Mouse (Mus musculus) embryonic fibroblast, embryonic 13.5 days (primary cell): ENCODE results near the gene Igfn1. TPM values are rescaled to one million over a fixed set of nuclear protein-coding genes. Genes with fewer than 3 reads are reported as not detected.

Source experiments
- H3K27ac ChIP-seq: 2 replicates; pipeline ENCODE4 v1.5.1; 2012; ENCODE audit warnings: low read length, control low read depth, inconsistent platforms; ENCODE audit not compliant: insufficient read depth
- H3K4me1 ChIP-seq: 2 replicates; pipeline ENCODE4 v1.6.1; 2011; ENCODE audit warnings: low read length; ENCODE audit not compliant: control insufficient read depth, insufficient read depth
- H3K4me3 ChIP-seq: 2 replicates; pipeline ENCODE4 v1.5.1; 2011; ENCODE audit warnings: mild to moderate bottlenecking, control low read depth, low read length; ENCODE audit not compliant: insufficient read depth
- CTCF ChIP-seq: IDR thresholded peaks from 2 replicates; pipeline ENCODE4 v1.5.1; 2011; ENCODE audit warnings: mild to moderate bottlenecking, control low read depth, low read length, moderate library complexity, borderline replicate concordance; ENCODE audit not compliant: insufficient read depth
- POLR2A ChIP-seq: IDR thresholded peaks from 2 replicates; pipeline ENCODE4 v1.6.1; 2011; ENCODE audit warnings: low read depth, mild to moderate bottlenecking, control low read depth, low read length, moderate library complexity
- polyA plus RNA-seq: library from polyadenylated mRNA; stranded (reverse); fragments of >200 nt; gene quantifications from 2 replicates; pipeline ENCODE4 v1.2.4, GENCODE M21; 2011; ENCODE audit warnings: low read depth; ENCODE audit not compliant: missing spikeins, insufficient read length

Gene Igfn1
- polyA plus RNA-seq, 1 experiment: not detected

GRCm38 (mm10) chr1:136040452-136040851 is 34.3 kb upstream of the Igfn1 start:
- TF ChIP-seq CTCF (no peak), POLR2A (no peak)
- no peak overlapping the region for H3K4me3 ChIP-seq
- H3K27ac ChIP-seq: no peak overlapping the region
- H3K4me1 ChIP-seq: no peaks in the 10 kb centered on the region

GRCm38 (mm10) chr1:136038746-136039538 is 32.8 kb upstream of the Igfn1 start:
- no peaks in the 10 kb centered on the region for H3K4me1 ChIP-seq
- no peak overlapping the region for H3K27ac ChIP-seq
- no peak overlapping the region for H3K4me3 ChIP-seq
- no peak for TF ChIP-seq CTCF
- TF ChIP-seq POLR2A: no peak

DNA sequence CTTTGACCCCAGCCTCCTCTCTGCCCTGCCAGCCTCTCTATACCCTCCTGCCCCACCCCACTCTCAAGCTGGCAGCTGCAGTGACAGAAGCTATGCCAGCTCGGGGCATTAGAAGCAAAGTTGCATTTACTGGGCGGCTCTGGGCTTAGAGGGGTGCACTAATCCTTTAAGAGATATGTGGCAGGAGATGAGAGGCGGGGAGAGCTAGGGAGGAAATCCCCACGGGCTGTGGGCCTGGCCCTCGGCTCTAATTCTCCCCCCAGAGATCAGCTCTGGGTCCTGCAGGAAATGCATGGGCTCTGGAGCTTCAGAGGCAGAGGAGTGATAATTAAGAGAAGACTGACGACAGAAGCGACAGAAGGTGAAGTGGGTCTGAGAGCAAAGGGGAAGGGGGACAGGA is 26.8 kb upstream of the Igfn1 start:
- TF ChIP-seq POLR2A: no peak
- no peak for TF ChIP-seq CTCF
- Histone ChIP-seq H3K27ac (no peak overlapping the region), H3K4me3 (no peak overlapping the region), H3K4me1 (no peaks in the 10 kb centered on the region)

GRCm38 (mm10) chr1:136031697-136032096 is 25.6 kb upstream of the Igfn1 start:
- H3K4me3 ChIP-seq: no peak overlapping the region
- no peak for TF ChIP-seq POLR2A

DNA sequence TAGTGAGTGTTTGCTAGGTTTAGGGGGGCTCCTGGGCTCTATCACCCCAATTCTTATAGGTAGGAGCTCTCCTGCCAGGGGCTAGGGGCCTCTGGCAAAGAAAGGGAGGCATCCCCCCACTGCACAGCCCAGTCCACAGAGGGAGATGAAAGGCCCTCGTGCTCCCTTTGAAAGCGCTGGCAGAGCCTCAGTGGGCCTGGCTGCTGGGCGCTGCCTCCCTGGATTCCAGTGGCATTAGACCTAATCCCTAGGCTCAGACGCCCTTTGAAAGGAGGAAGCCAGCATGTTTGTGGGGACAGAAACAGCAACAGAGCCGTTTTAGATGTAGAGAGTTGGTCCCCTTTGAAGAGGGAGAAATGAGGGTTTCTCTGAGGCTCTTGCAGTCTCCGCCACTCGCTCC is 24.1 kb upstream of the Igfn1 start:
- Histone ChIP-seq H3K4me1 (no peaks in the 10 kb centered on the region), H3K27ac (no peak overlapping the region), H3K4me3 (no peak overlapping the region)
- TF ChIP-seq CTCF (no peak), POLR2A (no peak)

More at GRCm38 (mm10) chr1:136031697-136032096, 25.6 kb upstream of the Igfn1 start:
- no peaks in the 10 kb centered on the region for H3K4me1 ChIP-seq
- H3K27ac ChIP-seq: no peak overlapping the region

GRCm38 (mm10) chr1:136018390-136019189 is 12.4 kb upstream of the Igfn1 start:
- Histone ChIP-seq H3K4me3 (peak overlapping the region; percentile 79), H3K27ac (no peak overlapping the region), H3K4me1 (no peaks in the 10 kb centered on the region)
- TF ChIP-seq POLR2A (no peak), CTCF (no peak)

GRCm38 (mm10) chr1:136017907-136018313 is 11.8 kb upstream of the Igfn1 start:
- TF ChIP-seq POLR2A (peak; percentile 47), CTCF (no peak)
- no peak overlapping the region for H3K27ac ChIP-seq
- no peaks in the 10 kb centered on the region for H3K4me1 ChIP-seq

DNA sequence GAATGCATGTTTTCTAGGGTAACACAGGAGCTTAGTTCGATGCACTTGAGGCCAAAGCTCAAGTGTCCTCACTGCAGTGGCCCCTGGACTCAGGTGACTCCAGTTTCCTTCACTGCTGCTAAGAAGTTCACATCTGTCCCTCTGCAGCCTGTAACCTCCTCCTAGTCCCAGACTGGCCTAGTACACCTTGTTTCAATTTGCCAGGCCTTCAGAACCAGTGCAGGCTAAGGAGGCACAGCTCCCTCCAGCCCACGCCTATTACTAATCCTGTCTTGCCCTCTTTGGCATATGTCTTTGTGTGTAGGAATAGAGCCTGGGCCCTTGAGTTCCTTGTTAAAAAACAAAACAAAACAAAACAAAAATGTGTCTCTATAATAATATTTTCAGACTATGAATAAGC is 11.2 kb upstream of the Igfn1 start:
- H3K4me3 ChIP-seq: no peak overlapping the region
- H3K4me1 ChIP-seq: no peaks in the 10 kb centered on the region
- H3K27ac ChIP-seq: no peak overlapping the region
- TF ChIP-seq CTCF (no peak), POLR2A (no peak)

More at GRCm38 (mm10) chr1:136017907-136018313, 11.8 kb upstream of the Igfn1 start:
- peak overlapping the region; percentile 79 for H3K4me3 ChIP-seq

DNA sequence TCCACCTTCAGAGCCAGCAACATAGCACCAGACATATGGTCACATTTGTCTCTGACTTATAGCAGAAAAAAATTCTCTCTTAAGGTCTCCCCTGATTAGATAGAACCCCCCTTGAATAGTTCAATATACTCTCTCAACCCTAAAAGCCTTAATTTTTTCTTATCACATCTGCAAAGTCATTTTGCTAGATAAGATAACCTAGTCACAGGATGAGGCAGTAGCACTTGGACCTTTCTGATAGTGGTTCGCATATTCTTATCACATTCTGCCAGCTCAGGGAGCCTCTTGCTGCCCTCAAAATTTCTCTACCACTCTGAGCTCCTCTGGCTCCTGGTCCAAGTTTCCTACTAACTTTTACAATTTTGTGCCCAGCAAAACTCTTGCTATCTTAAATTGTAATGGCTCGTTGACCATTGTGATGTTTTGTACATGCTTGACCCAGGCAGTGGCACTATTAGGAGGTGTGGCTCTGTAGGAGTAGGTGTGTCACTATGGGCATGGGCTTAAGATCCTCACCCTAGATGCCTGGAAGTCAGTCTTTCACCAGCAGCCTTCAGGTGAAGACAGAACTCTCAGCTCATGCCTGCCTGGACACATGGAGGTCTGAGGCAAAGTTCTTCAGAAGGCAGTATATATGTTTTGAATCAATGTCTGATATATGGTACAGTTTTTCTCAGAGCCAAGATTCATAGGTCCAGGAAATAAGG is 8.8 kb upstream of the Igfn1 start:
- TF ChIP-seq POLR2A (no peak), CTCF (no peak)
- Histone ChIP-seq H3K27ac (no peak overlapping the region), H3K4me1 (0 out of 2 replicates have a peak, but pooled peaks cover 3% of the 10 kb centered on the region), H3K4me3 (no peak overlapping the region)
